Mouse (Mus musculus) CH12F3 (cell line): Measurements from ENCODE around the gene Ifrd1.

Source experiments
- in situ Hi-C: fragments of 300-500 bp; cut with MboI; formaldehyde crosslinking; loops from 2 replicates; pipeline ENCODE4 v1.14.3; 2020; ENCODE audit warnings: low sequenced_read_pairs

Ifrd1 gene

DNA sequence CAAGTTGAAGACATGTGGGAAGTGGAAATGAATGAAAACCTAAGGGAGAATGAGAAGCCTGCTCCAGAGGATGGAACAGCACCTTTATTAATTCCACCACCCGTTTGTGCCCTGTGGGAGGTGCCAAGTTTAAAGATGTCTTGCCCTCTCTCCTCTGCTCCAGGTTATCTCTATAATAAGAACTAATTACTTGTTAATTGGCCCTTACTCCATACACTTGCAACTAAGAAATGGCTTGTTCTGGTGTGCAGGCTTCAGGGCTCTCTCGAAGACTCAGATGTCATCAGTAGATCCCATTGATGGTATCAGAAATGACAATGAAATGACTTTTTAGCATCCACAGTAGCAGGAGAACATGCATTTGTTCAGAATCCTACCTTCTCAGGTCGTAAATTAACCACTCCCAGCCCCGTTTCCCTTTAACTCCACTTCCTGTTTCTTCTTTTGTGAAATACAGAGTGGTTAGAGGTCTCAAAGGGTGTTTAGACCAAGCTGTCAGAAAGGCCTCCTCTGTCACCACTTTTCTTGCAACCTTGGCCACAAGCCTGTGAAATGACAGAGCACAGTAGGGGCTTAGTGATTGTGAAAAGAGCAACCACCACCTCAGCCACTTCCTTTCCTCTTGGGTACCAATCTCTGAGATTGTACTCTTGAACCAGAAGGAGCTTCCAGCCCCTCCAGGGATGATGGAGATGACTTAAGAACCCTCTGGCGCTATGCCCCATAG, at the start of gene Ifrd1:
Gene Ifrd1 (minus strand): TSS at position 51 of the 727 bp plus-strand sequence.
- in situ Hi-C loops: no loop called here

DNA sequence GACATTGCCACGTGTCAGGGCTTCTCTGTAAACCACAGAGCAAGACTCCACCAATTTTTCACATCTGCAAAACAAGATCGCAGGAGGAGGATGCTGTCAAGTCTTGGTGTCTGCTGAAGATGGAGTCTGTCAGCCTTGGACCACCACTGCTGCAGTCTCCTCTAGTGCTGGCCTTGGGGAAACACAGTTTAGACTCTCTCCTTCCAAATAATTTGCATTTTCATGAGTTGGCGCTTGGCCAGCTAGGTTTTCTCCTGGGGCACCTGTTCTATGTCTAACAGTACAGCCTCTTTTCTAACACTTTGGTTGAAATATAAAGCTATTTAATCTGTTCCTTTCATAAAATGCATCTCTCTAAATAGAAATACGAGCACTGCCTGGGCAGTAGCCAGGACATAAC, 38.2 kb upstream of the Ifrd1 start:
- in situ Hi-C loops: no loop called here

DNA sequence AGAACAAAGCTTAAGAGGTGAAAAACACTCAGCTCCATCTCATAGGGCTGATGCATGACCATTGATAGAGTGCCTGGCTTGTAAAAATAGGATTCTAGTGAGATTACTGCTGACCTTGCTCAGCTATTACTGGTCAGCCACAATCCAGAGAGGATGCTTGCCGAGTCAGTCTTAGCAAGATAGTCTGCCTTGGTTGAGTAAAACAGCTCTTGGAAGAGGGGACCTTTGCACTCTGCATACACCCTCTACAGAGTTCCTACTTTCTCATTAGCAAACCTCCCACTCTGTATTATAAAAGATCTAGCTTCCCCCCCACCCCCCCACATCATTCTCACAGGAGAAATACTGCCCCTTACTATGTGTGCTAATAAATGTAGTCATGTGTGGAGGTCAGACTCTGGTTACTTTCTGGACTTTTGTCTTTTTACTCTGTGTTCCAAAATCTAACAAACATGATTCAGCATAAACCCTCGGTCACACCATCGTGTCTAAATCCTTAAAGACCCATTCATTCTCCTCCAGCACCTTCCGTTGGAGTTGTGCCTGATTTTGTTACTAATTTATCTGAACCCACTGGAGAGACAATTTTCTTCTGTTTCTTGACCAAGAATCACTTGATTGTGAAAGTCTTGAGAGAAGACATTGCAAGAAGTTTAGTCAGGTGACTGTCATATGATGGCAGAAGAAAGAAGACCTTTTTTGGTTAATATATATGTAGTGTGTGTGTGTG, 32.5 kb upstream of the Ifrd1 start:
- in situ Hi-C loops: no loop called here

DNA sequence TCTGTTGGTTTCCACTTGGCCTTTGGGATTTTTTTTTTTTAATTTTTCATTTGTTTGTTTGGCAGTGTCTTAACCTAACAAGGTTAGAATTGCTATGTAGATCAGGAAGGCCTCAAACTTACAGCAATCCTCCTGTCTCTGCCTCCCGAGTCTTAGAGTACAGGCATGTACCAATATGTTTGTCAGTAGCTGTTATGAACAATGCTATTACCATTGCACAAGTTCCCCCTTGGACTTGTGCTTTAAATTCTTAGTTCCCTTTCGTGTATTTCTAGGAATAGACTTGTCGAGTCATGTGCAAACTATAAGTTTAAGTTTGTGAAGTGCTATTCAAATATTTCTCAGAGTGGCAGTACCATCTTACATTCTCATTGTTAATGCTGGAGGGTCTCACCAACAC, 29.3 kb upstream of the Ifrd1 start:
- in situ Hi-C loops: no loop called here

GRCm38 (mm10) chr12:40274931-40275330, 26.6 kb upstream of the Ifrd1 start:
- in situ Hi-C loops: no loop called here

DNA sequence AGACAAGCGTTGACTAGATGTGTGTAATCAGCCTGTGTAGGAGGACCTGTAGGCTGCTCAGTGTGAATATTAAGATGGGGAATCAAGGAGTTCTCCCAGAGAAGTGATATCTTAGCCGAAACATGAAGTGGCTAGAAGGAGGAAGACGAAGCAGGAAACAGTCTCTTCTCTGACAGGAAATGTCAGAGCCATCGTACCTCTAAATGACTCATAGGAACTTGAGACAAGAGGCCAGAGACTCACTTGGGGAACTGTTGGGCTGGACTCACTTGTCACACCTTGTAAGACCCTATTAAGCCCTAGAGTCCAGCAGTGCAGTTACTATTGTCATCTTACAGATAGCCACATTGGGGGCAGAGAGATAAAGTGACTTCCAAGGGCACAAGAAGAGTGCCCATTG, 25.0 kb upstream of the Ifrd1 start:
- in situ Hi-C loops: no loop called here

DNA sequence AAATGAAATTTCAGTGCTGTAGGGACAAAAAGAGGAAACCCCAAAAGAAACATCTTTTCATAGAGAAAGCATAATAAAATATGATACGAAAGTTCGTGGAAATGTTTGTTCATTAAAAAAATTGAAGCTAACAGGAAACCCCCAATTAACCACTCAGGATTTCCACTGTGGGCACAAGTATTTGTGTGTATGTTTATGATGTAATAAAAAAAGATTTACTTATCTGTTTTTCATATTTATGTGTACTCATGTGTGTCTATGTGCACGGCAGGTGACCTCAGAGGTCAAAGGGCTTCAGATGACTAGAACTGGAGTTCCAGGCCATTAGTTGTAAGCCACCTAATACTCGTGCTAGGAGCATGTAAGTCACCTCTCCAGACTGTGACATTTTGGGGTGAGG, 24.4 kb upstream of the Ifrd1 start:
- in situ Hi-C loops: no loop called here

DNA sequence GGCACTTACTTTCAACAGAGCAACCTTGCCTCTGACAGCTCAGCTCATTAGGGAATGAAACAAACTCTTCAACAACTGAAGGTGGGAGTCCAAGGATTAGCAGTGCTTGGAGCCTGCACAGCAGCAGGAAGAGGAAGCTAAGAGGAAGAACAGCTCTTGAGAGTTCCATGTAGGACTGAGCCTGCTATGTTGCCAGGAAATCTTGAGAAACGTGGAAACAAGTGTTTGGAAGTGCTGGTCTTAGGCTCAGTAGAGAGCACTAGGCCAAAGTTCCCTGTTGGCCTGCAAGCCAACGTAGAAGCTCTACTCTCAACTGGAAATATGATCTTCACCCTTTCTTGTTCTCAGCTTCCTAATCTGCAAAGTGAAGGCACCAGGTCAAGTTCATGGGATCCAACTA, 20.0 kb upstream of the Ifrd1 start:
- in situ Hi-C loops: no loop called here

DNA sequence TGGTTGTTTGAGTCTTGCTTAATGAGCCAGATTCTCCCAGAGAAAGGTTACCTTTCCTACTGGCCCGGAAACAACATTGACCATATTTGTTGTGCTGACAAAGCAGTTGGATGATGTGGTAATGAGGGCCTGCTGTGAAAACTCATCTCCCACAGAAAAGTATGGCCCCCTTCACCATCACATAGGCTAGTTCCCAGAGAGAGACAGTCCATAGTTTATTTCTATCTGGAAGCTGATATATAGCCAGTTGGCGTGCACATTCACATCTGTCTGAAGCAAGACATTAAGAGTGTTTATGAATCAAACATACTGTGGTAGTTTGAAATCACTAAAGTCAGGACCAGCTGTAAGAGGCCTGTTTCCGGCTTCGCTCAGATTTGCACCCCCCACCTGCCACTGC, 15.4 kb upstream of the Ifrd1 start:
- in situ Hi-C loops: no loop called here

- in situ Hi-C loops: no loop called here
Observed at GRCm38 (mm10) chr12:40263006-40263405, 14.7 kb upstream of the Ifrd1 start.

DNA sequence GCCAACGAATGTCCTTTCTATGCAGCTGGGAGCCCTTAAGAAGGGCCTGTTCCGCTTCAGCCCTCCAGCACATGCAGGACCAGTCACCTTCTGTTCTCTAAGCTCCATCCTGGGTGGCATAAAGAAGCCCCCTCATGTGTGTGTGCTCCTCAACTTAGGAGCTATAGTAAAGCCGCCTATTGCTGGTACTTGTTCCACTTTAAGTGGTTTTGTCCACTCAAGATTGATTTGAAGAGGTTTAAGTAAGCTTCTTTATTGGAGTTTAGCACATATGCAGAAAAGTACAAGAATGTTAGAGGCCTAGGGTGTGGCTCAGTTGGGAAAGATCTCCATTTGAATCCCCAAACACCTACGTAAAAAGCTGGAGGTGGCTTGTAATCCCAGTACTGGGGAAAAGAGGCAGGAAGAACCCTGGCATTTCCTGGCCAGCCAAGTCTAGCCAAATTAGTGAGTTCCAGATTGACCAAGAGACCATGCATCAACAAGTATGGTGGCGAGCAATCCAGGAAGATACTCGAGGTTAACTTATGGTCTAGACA, 10.2 kb upstream of the Ifrd1 start:
- in situ Hi-C loops: loop anchor here (5.0 to 10.0 kb wide), 2 partner anchors 426 to 569 kb away; no protein-coding TSS in a partner anchor

- in situ Hi-C loops: loop anchor here (5.0 to 10.0 kb wide), 2 partner anchors 428 to 570 kb away; no protein-coding TSS in a partner anchor
Observed at GRCm38 (mm10) chr12:40257226-40257625, 8.9 kb upstream of the Ifrd1 start.

DNA sequence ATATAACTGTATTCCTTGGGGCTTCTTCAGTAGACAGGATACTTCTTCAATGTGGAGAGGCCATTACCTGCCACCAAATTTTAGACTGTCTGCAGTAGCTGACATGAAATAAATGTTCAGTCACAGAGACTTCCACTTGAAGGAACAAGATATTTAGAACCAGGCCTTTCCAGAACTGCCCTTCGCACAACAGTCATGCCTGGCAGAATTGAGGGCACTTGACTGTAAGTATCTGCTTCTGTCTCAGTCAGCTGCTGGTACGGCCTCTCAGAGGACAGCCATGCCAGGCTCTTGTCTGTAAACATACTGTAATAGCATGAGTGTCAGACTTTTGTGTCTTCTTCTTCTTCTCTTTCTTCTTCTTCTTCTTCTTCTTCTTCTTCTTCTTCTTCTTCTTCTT, 8.2 kb upstream of the Ifrd1 start:
- in situ Hi-C loops: loop anchor here (5.0 to 10.0 kb wide), 2 partner anchors 428 to 571 kb away; no protein-coding TSS in a partner anchor

DNA sequence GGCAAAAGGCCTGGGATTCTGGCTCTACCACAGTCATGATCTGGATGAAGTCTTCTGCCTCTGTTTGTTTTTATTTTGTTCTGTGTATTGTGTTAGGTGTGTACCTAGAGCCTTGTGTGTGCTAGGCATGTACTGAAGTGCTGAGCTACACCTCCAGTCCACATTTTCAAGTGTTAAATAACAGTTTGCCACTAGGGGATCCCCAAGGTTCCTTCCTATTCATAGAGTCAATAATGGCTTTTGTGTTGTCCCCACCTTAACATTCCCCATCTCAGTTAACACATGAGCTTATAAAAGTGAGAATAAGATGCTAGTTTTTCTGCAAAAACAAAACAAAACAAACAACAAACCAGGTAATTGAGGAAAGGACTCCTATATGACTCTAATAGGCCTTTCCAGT, 7.7 kb upstream of the Ifrd1 start:
- in situ Hi-C loops: loop anchor here (5.0 to 10.0 kb wide), 2 partner anchors 429 to 571 kb away; no protein-coding TSS in a partner anchor

DNA sequence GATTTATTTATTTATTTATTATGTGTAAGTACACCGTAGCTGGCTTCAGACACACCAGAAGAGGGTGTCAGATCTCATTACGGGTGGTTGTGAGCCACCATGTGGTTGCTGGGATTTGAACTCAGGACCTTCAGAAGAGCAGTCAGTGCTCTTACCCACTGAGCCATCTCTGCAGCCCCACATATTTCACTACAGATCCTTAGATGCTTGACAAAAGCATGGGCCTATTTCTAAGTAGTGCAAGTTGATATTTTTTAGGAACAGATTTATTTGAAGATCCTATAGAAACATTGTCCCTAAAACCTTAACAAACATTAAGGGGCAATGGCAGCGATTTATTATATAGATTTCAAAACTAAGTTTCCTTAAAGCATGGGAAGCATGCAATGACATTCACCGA, 7.0 kb upstream of the Ifrd1 start:
- in situ Hi-C loops: loop anchor here (5.0 to 10.0 kb wide), 2 partner anchors 429 to 572 kb away; no protein-coding TSS in a partner anchor

GRCm38 (mm10) chr12:40254729-40255128, 6.4 kb upstream of the Ifrd1 start:
- in situ Hi-C loops: loop anchor here (5.0 to 10.0 kb wide), 2 partner anchors 430 to 573 kb away; no protein-coding TSS in a partner anchor

- in situ Hi-C loops: loop anchor here (10.0 kb wide), 1 partner anchor 432 kb away; no protein-coding TSS in a partner anchor
Observed at GRCm38 (mm10) chr12:40253241-40253640, 4.9 kb upstream of the Ifrd1 start.

DNA sequence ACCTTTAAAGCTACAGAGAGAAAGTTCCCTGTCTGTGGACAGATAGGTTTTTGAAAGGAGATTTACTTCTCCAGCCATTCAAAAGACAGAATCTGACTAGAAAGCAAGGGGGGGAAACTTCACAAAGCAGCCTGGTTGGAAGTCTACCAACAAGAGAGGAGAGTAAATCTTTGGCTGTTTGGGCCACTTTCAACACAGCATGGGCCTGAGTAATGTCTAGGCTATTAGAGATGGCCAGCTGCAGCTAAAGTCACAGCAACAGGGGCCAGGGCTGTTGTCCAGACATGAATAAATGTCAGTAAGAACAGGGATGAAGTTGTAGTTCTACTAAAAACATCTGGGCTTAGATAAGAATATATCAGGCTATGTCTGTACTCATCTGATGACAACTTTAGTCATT, 2.0 kb upstream of the Ifrd1 start:
- in situ Hi-C loops: loop anchor here (10.0 kb wide), 1 partner anchor 435 kb away; no protein-coding TSS in a partner anchor

DNA sequence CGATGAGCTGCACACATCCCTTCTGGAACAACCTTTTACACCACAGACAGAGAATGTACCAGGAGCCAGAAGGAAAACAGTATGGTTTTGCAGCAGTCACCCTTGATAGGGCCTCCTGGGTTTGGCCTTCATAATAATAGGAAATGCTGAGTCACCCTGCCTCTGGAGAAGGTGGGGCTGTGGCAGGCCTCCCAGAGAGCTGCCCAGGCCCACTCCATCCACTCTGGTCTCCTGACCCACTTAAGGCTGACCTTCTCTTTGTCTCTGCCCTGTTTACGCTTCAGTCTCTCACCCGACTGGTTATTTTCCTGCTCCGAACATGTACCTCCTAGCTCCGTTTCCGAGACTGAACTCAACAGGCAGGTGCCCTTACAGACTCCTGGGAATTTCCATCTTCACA, 328 bp downstream of the Ifrd1 start:
- in situ Hi-C loops: no loop called here

- in situ Hi-C loops: no loop called here
Observed at GRCm38 (mm10) chr12:40247384-40247783, 920 bp downstream of the Ifrd1 start.

GRCm38 (mm10) chr12:40245434-40245970, 2.8 kb downstream of the Ifrd1 start:
- in situ Hi-C loops: no loop called here
